Mouse (Mus musculus) kidney, postnatal 4 days (tissue): ENCODE results near the gene Pla1a.

ENCODE experiments used
- DNase-seq, 2 experiments: peaks; one replicate each; pipeline ENCODE4 v3.0.0; 2021; ENCODE audit warnings: mixed read lengths in 2 of 2

Gene Pla1a

GRCm38 (mm10) chr16:38363657-38364056 is 69.3 kb downstream of the Pla1a start:
- no peak for DNase-seq

DNA sequence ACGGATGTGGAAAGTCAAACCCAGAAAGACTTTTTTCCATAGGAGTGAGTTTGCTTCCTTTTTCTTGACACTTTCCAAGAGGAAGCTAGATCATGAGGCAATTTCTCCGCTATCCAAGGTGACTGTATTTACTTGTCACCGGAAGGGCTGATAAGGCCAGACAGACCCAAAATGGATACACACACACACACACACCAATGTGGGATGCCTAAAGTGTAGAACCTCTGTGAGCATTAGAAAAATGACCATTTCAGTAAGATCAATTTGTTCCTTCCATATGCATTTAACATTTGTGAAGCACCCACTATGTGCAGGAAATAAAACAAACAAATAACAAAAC is 69.7 kb downstream of the Pla1a start:
- no peak for DNase-seq

DNA sequence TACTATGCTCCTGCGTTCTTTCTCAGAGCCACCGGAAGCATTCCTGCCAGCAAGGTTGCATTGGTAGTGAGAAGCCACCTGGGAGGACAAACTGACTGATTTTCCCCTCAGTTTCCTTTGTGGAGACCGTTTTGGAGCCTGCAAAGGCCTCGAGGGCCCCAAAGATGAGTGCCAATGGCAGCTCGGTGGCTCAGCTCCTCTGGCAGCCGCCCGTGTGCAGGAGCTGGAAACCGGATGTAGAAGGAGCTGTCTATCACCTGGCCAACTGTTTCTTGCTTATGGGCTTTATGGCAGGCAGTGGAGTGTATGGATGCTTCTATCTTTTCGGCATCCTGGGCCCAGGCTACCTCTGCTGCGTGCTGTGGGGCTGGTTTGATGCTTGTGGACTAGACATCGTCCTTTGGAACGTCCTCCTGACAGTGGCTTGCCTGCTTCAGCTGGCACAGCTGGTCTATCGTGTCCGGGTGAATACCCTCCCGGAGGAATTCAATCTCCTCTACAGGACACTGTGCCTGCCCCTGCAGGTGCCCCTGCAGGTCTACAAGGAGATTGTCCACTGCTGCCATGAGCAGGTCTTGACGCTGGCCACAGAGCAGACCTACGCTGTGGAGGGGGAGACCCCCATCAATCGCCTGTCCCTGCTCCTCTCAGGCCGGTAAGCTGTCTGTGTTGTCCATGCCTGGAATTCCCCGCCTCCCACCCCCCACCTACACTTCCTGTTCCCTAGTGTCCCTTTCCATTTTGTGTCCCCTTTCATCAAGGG is 70.3 kb downstream of the Pla1a start:
- DNase-seq: no peak

- DNase-seq: peak in 1 of 2 experiments; percentile 26
Observed at GRCm38 (mm10) chr16:38361933-38362332, 71.0 kb downstream of the Pla1a start, which contains the start of gene Popdc2. Gene Popdc2 (plus strand): TSS chr16:38362209.

DNA sequence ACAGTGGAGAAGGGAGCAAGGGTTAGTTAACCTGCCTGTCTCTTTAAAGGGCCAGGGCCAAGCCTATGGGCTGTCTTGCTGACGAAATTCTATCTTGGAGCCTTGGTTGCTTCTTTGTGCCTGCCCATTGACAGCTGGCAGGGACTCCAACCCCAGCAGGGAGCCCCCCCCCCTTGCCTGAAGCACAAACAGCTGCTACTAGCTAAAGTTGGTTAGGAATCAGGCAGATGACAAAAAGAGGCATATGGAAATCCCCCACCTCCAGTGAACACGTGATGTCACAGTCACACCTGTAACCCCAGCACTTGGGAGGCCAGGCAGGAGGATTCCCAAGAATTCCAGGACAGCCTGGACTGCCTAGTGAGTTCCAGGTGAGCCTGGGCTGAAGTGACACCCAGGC is 72.6 kb downstream of the Pla1a start:
- no peak for DNase-seq

DNA sequence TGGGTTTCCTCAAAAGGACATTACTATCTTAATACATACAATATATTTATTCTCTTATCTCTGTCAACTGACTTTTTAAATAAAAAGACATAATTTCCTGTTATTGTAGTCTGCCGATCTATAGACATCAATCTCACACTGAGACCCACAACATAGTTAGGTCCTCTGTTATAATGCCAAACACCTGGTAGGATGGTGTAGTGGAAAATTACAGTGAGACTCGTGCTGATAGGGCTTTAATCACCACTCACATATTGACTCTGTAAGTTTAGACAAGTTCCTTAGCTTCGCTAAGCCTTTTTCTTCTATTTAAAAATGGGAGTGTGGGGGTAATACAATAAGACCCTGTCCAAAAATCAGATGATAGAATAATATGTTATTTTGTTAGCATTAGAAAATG is 73.1 kb downstream of the Pla1a start:
- no peak for DNase-seq

DNA sequence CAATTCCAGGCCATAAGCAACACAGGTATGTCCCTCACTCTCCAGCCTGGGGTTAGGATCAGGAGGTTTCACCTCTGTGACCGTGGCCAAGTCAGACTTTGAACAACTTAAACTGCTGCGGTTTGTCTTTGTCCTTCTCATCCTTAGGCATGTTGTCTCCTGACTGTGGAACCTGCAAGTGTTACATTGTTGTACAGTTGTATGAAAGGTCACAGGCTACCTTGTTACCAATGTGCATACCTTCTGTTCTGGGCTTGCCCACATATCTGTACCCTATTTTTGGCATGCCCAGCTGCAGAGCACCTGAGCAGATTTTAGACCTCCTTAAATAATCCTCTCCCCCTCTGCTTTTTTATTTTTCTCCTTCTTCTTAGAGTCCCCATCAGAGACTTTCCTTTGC is 73.7 kb downstream of the Pla1a start:
- DNase-seq: no peak

GRCm38 (mm10) chr16:38358256-38358812 is 74.6 kb downstream of the Pla1a start:
- no peak for DNase-seq

DNA sequence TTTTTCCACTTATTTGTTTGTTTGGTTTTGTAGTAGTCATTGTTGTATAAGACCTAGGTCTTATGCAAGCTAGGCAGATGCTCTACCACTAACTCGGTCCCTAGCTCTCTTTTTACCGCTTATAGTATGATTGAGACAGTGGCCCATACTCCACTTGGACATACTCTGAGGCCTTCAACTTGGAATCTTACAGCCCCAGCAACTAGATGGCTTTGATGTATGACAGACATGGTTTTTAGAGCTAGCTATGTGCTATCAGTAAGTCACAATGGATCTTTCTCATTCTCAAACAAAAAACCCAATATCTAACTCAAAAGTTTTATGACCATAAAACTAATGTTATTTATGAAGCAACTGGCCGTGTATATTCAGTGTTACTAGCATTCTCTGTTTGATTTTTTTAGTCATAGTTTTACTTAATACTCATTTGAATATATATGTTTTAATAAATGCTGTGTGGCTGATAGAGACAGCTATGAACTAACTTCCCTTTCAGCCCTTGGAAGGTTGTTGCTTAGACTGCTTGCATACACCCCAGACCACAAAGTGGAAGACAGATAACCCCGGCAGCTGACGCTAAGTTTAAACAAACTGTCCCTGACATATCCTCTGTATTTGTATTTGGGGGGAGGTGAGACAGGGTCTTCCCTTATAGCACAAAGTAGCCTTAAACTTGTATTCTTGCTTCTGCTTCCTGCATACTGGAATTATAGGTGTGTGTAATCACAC is 78.6 kb downstream of the Pla1a start:
- DNase-seq: no peak

DNA sequence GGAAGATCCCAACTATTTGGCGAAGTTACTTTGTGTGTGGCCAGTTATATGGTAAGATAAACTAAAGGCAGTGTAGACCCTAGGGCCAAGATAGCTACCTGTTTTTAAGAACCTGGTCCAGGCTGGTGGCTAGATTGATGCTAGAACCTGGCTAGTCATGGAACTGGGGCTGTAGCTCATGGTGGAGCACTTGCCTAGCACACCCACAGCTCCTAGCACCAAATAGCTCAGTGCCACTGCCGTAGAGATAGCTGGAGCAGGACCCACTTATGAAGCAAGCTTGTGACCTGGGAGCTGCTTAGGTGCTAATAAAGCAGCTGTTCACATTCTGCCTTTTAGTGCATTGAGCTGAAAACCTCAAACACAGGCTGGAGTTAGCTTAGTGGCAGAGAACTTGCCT is 79.3 kb downstream of the Pla1a start:
- no peak for DNase-seq

GRCm38 (mm10) chr16:38352851-38353250 is 80.1 kb downstream of the Pla1a start:
- no peak for DNase-seq

DNA sequence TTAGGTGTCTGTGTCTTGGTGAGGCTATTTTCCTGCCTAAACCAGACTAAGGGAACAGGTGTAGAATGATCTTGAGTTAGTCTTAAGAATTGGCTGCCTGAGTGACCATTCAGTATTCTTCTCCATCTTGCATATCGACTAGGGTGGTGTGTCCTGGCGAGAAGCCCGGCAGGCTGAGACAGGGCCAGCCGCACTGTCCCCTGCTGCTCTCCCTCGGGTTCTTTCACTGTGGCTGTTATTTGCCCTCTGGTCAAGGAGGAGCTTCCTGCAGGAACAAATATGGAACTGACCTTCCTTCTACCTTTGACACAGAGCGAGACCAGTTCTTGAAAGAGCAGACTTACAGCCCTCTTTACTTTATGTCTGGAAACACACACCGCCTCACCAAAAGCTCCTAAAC is 80.9 kb downstream of the Pla1a start:
- no peak for DNase-seq

DNA sequence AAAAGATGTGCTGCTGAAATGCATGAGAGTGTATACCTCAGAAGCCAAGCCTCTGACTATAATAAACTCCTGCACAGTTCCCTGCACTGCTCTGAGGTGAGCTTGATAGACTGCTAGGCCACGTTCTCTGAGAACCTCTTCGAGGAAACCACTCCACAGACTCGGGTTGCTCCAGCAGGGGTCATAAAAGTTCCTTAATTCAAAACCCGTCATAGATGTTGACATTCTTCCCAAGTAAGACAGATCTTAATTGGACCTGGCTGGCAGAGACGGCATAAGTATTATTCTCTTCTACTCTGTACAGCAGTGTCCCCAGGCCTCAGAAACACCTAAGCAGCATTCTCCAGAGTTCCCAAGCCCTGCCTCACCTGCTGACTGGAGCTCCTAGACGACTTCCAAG is 82.0 kb downstream of the Pla1a start:
- no peak for DNase-seq

DNA sequence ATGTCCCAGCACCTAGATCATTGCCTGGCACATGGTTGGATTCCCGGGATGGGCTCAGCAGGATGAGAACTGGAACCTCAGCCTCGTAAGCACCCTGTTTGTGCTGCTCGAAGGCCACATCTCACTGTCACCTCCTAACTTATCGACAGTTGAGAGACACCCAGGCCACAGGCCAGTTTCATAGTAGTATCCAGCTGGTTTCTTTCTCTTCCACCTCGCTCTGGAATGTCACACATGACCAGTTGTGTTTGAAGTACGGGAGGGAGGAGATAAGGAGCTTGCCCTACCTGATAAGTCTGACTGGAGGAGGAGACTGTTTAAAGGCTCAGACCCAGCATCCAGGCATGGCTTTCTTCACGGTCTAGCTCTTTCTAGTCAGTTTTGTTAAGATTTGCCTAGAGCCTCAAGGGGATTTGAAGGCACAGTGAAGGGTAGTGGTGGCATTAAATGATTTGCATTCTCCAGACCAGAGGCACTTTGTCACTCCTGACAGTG is 82.5 kb downstream of the Pla1a start:
- DNase-seq: no peak

- no peak for DNase-seq
Observed at GRCm38 (mm10) chr16:38349881-38350280, 83.1 kb downstream of the Pla1a start.

DNA sequence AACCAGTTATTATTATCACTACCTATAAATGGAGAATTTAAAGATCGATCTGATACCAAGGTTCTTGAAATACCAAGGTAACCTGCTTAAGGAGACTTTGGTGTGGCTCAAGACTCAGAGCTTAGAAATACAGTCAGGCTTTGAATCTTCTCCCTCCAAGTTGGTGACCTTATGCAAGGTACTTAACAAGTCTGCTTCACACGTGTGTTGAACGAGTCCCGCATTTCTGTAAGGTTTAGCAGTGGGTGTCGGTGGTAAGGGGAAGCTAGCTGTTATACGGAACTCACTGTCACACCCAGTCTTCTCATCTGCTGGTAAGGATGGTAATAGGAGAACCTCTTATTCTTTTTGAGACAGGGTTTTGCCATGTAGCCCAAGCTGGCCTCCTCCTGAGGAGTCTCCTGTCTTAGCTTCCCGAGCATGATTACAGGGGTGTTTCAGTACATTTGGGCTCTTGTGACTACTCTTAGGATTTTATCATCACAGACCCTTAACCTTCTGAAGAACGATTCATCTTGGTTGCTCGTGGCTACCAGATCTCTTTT is 84.7 kb downstream of the Pla1a start:
- no peak for DNase-seq

DNA sequence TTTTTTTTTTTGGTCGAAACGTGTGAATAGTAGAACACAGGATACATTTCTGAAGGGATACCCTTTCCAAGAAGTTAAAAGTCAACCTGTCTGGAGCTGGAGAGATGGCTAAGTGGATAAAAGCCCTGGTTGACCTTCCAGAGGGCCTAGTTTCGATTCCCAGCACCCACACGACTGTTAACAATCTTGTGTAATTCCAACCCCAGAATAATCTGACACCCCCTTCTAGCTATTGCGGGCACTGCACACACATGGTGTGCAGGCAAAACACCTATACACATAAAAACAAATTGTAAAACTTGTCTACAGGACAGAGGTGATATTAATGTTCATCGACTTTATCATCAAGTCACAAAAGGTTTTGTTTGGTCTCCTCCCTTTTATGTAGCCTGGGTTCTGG is 85.4 kb downstream of the Pla1a start:
- no peak for DNase-seq

- peak; percentile 91 to 95 for DNase-seq
Observed at GRCm38 (mm10) chr16:38346529-38347325, 86.2 kb downstream of the Pla1a start, which contains the start of the genes Cox17 and Gm21987. Gene Cox17 (plus strand): TSS chr16:38346991. Gene Gm21987 (plus strand): TSS chr16:38347040.
